Mouse (Mus musculus) T-helper 17 cell (primary cell): ENCODE results near the gene Trex1.

Experiments
- in situ Hi-C, 2 experiments: fragments of 300-600 bp; cut with MboI, MseI; formaldehyde crosslinking; loops; 1 replicate in 1 of 2; 2 replicates in 1 of 2; pipeline ENCODE4 v1.15.1; 2025; ENCODE audit warnings: high pct_unique_total_duplicates in 2 of 2

Gene Trex1

GRCm38 (mm10) chr9:109053851-109054250, 5.7 kb downstream of the Trex1 start:
- in situ Hi-C loops = loop anchor here (5.0 to 25.0 kb wide), 6 partner anchors 402 to 1858 kb away; partner anchors contain the start of genes Dalrd3 (in 1 of the 2), Fam240a (in 1 of the 2), Impdh2 (in 1 of the 2) and Ndufaf3 (in 1 of the 2)

- in situ Hi-C loops = loop anchor here (5.0 to 25.0 kb wide), 6 partner anchors 401 to 1859 kb away; partner anchors contain the start of genes Dalrd3 (in 1 of the 2), Fam240a (in 1 of the 2), Impdh2 (in 1 of the 2) and Ndufaf3 (in 1 of the 2)
Observed at GRCm38 (mm10) chr9:109053366-109053765, 6.2 kb downstream of the Trex1 start.

- in situ Hi-C loops = loop anchor here (5.0 to 25.0 kb wide), 6 partner anchors 400 to 1860 kb away; partner anchors contain the start of genes Dalrd3 (in 1 of the 2), Fam240a (in 1 of the 2), Impdh2 (in 1 of the 2) and Ndufaf3 (in 1 of the 2)
Observed at GRCm38 (mm10) chr9:109052490-109053260, 6.9 kb downstream of the Trex1 start.

- in situ Hi-C loops = loop anchor here (5.0 to 25.0 kb wide), 6 partner anchors 400 to 1860 kb away; partner anchors contain the start of genes Dalrd3 (in 1 of the 2), Fam240a (in 1 of the 2), Impdh2 (in 1 of the 2) and Ndufaf3 (in 1 of the 2)
Observed at GRCm38 (mm10) chr9:109051651-109052489, 7.7 kb downstream of the Trex1 start.

GRCm38 (mm10) chr9:109051011-109051501, 8.5 kb downstream of the Trex1 start:
- in situ Hi-C loops = loop anchor here (5.0 to 25.0 kb wide), 6 partner anchors 399 to 1861 kb away; partner anchors contain the start of genes Dalrd3 (in 1 of the 2), Fam240a (in 1 of the 2), Impdh2 (in 1 of the 2) and Ndufaf3 (in 1 of the 2)

- in situ Hi-C loops = loop anchor here (5.0 to 25.0 kb wide), 6 partner anchors 398 to 1862 kb away; partner anchors contain the start of genes Dalrd3 (in 1 of the 2), Fam240a (in 1 of the 2), Impdh2 (in 1 of the 2) and Ndufaf3 (in 1 of the 2)
Observed at GRCm38 (mm10) chr9:109050674-109050997, 8.9 kb downstream of the Trex1 start.

GRCm38 (mm10) chr9:109049996-109050673, 9.4 kb downstream of the Trex1 start:
- in situ Hi-C loops = loop anchor here (5.0 to 25.0 kb wide), 6 partner anchors 398 to 1862 kb away; partner anchors contain the start of genes Dalrd3 (in 1 of the 2), Fam240a (in 1 of the 2), Impdh2 (in 1 of the 2) and Ndufaf3 (in 1 of the 2)

GRCm38 (mm10) chr9:109049316-109049715, 10.2 kb downstream of the Trex1 start:
- in situ Hi-C loops = no loop called here

GRCm38 (mm10) chr9:109046306-109046705, 13.2 kb downstream of the Trex1 start:
- in situ Hi-C loops = no loop called here

GRCm38 (mm10) chr9:109041351-109041750, 18.2 kb downstream of the Trex1 start:
- in situ Hi-C loops = no loop called here

GRCm38 (mm10) chr9:109040906-109041305, 18.6 kb downstream of the Trex1 start:
- in situ Hi-C loops = no loop called here

- in situ Hi-C loops = no loop called here
Observed at GRCm38 (mm10) chr9:109040216-109040615, 19.3 kb downstream of the Trex1 start.

GRCm38 (mm10) chr9:109039681-109040080, 19.9 kb downstream of the Trex1 start:
- in situ Hi-C loops = no loop called here

- in situ Hi-C loops = no loop called here
Observed at GRCm38 (mm10) chr9:109038901-109039364, 20.6 kb downstream of the Trex1 start.

GRCm38 (mm10) chr9:109038086-109038895, 21.2 kb downstream of the Trex1 start, which contains the start of gene Shisa5:
TSS of gene Shisa5 (plus strand) at chr9:109038565.
- in situ Hi-C loops = no loop called here

GRCm38 (mm10) chr9:109032435-109032834, 27.1 kb downstream of the Trex1 start:
- in situ Hi-C loops = no loop called here

- in situ Hi-C loops = no loop called here
Observed at GRCm38 (mm10) chr9:109031686-109032085, 27.8 kb downstream of the Trex1 start.

- in situ Hi-C loops = no loop called here
Observed at GRCm38 (mm10) chr9:109031001-109031400, 28.5 kb downstream of the Trex1 start.

GRCm38 (mm10) chr9:109030312-109030711, 29.2 kb downstream of the Trex1 start:
- in situ Hi-C loops = no loop called here
